Mouse (Mus musculus) CH12.LX (cell line): ENCODE results near the gene Sos2.

Experiments used
- EP300 ChIP-seq: IDR thresholded peaks from 2 replicates; pipeline ENCODE4 v1.6.1; 2011; ENCODE audit warnings: low read length, improper control_type of control experiment
- KAT2A ChIP-seq: IDR thresholded peaks from 2 replicates; pipeline ENCODE4 v1.6.1; 2012; ENCODE audit warnings: low read length, improper control_type of control experiment, inconsistent platforms; ENCODE audit not compliant: insufficient replicate concordance
- MAX ChIP-seq: IDR thresholded peaks from 2 replicates; pipeline ENCODE4 v1.6.1; 2011; ENCODE audit warnings: low read length, improper control_type of control experiment
- POLR2A ChIP-seq: IDR thresholded peaks from 2 replicates; pipeline ENCODE4 v1.6.1; 2011; ENCODE audit warnings: low read depth, mild to moderate bottlenecking, improper control_type of control experiment, low read length
- POLR2AphosphoS2 ChIP-seq: IDR thresholded peaks from 2 replicates; pipeline ENCODE4 v1.6.1; 2011; ENCODE audit warnings: low read depth, low read length, improper control_type of control experiment
- ZKSCAN1 ChIP-seq: IDR thresholded peaks from 2 replicates; pipeline ENCODE4 v1.6.1; 2012; ENCODE audit warnings: low read depth, inconsistent platforms, low read length, improper control_type of control experiment, borderline replicate concordance

DNA sequence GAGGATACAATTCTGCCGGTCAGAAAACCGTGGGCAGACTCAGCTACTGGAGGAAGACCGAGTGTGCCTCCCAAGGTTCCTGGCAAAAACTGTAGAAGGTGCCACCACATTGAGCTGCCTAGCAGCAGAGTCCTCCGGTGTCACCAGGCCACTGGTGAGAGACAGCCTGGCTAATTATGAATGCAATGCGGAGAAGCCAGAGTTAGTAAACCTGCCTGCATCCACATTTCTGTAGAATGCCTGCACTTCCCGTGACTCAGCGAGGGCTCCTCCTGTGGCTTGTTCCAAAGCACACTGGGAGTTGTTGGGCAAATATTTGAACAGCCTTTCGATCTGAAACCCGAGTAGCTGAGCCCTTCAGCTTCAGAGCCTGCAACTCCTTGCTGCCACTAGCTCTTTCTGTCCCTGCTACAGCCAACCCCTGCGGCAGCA is 144.4 kb downstream of the Sos2 start:
- TF ChIP-seq EP300, result no peak
- no peak; the same call in 1 of the 2 replicates for TF ChIP-seq POLR2A
- TF ChIP-seq MAX, result no peak
- TF ChIP-seq ZKSCAN1, result no peak
- no peak for TF ChIP-seq POLR2AphosphoS2
- TF ChIP-seq KAT2A, result no peak
